Mouse (Mus musculus): ENCODE measurements around the gene Abhd6.
A peak's percentile ranks its signal among the peaks of the same experiment; 100 is the strongest.

The Abhd6 gene

DNA sequence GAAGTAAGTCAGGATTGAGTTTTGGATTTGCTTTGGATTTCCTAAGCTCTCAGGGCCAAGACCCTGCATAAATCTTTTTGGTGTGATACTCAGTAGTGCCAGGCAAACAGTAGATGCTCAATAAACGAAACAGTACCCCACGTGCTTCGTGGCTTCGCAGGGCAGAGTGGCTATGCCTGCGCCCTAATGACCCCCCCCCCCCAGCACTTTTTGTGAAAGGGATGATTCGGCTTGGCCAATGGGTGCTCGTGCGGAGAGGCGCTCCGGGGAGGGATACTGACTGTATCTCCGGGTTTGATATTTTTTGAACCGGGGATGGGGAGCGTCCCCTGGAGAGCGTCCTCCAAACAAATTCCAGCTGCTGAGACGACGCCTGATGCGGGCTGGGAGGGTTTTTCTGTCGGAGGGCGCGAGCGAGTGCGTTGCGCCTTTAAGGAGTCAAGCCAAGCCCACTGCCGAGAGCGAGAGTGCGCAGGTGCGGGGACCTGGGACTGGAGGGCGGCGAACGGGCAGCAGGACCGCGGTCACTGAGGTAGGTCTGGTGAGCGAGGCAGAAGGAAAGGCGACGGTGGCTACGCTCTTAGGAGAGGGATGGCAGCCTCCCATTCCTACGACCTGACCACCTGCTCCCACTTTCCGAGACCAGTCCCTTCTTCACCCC lies at the start of gene Abhd6:
Gene Abhd6, plus strand, starts transcription at position 471 of the 661 bp plus-strand sequence.
- DNase-seq (ENCODE audit: low spot score in 2 of 2): peak; percentile 87 to 88

GRCm38 (mm10) chr14:7954071-7954471 lies 48.6 kb upstream of the Abhd6 start:
- DNase-seq (ENCODE audit: low spot score in 2 of 2): no peak

- no peak for DNase-seq (ENCODE audit: low spot score in 2 of 2)
Measured at GRCm38 (mm10) chr14:7956427-7956826, 46.3 kb upstream of the Abhd6 start.

DNA sequence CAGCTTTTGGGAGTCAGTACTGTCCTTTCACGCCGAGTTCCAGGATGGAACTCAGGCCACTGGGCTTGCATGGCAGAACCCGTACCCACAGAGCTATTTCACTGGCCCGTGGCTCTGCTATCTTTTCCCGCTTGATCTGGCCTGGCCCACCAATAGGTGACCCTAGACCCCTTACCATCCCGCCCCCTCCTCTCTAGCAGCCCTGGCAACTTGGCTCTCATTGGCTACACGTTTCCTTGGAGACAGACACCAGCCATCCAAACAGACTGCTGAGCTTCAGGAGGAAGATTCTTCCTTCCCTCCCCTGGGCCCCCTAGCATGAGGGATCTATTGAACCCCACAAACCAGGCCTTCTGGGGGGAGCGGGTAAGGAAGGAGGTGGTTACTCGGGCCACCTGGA lies 45.7 kb upstream of the Abhd6 start, which contains the start of gene Gm45521:
Gene Gm45521, plus strand, starts transcription at position 240 of the 400 bp plus-strand sequence.
- DNase-seq (ENCODE audit: low spot score in 2 of 2): no peak

GRCm38 (mm10) chr14:7960616-7961015 lies 42.1 kb upstream of the Abhd6 start:
- DNase-seq (ENCODE audit: low spot score in 2 of 2): peak in 1 of 2 experiments; percentile 52

DNA sequence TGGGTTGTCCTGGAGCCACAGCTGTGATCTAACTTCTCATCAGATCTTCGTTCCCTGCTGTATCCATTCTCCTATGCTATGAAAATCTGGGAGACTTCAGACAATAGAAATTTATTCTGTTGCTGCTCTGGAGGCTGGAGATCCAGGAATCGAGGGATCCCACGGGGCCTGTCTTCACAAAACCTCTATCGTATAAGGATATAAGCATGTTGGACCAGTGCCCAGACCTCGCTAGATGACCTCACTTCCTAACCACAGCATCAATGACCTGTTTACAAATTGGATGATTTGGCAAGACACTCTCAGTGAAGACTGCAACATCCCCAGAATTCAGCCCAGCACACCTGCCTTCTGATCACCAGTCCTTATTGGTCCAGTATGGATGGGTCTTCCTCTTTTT lies 41.0 kb upstream of the Abhd6 start:
- DNase-seq (ENCODE audit: low spot score in 2 of 2): no peak

DNA sequence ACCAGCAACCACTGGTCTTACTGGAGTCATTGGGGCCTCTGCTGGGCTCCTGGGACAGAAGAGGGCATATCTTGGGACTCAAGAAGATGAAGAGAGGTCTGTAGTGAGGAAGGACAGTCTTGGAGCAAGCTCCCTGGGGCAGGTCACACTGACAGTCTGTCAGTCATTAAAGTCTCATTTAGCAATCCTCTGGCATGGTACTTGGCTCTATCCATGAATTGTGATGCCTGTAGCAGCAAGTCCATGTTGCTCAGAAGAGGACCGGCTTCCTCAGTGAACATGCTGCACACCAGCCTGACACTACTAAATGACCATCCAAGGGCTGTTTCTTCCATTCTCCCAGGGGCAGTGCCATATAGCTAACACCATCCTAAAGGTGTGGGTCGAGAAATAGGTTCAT lies 40.1 kb upstream of the Abhd6 start:
- DNase-seq (ENCODE audit: low spot score in 2 of 2): no peak

GRCm38 (mm10) chr14:7963160-7963559 lies 39.5 kb upstream of the Abhd6 start:
- no peak for DNase-seq (ENCODE audit: low spot score in 2 of 2)

DNA sequence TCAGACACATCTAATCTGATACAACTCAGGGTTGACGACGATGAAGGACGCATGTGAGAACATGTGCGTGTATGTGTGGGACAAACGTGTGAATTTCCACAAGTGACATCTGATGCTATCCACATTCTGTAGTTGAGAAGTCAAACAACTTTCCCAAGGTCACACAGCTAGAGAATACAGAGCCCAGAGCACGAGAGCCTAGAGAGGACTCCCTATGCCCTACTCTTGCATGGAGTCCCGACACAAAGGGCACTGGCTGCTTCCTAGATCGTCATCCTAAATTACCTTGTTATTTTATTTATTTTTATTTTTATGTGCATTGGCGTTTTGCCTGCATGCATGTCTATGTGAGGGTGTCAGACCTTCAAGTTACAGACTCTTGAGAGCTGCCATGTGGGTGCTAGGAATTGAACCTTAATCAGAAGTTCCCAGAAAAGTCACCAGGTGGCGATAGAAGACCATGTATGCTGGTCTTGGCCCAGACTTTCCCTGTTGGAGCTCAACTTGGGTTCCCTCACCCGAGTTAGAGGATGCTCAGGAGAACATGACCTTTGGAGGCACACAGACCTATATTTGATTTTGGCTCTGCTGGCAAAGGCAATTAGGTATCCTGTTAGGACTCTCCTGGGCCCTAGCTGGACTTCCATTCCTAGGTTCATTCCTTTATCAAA lies 38.3 kb upstream of the Abhd6 start:
- DNase-seq (ENCODE audit: low spot score in 2 of 2): peak; percentile 72 to 85

DNA sequence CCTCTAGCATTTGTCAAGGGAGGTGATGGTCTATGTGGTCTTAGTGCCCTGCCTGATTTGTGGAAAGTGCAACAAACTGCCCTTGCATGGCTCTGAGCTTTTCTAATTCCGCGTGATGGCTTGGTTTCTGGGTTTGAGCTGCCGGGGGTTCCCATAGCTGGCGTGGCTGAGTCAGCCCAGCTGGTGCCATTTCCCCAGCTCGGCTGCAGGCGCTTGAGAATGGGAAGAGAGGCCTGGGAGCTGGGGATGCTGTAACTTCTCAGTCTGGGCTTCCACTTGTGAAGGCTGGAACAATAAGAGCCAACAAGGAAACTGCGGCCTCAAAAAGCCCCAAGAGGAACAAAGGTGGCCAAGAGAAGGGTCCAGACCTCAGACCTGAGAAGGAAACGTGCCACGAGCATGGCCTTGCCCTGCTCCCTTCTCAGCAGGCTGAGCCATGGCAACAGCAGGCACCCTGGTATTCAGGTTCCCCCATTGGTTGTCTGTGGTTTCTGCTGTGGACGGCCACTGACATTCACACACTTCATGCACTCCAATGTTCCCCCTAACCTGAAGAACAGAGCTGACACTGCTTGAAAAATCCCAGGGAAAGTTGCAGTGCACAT lies 30.7 kb upstream of the Abhd6 start:
- no peak for DNase-seq (ENCODE audit: low spot score in 2 of 2)

DNA sequence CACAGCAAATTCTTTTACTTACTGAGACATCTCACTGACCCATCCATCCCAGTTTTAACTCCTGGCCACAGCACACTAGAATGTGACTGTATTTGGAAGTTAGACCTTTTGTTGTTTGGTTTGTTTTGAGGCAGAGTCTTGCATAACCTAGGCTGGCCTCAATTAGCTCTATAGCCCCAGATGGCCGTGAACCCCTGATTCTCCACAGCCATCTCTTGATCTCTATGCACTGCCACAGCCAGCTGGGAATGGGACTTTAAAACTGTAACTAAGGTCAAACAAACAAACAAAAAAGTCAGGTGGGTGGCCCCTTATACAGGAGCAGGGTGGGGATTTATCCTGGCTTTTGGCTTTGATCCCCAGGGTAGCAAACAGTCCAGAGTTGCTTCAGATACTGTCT lies 28.1 kb upstream of the Abhd6 start:
- DNase-seq (ENCODE audit: low spot score in 2 of 2): no peak

DNA sequence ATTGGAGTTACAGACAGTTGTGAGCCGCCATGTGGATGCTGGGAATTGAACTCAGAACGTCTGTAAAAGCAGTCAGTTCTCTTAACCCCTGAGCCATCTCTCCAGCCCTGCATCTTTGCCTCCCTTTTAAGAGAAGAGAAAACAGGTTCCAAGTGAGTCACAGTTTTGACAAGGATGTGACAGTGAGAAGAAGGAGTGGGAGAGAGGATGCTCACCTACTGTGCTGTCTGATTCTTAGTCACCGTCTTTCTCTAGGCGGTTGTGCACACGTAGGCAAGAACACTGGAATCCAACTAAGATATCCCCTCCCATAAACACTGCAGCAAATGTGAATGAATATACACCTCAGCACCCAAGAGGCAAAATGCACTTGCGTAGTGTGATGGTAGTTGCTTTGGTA lies 27.5 kb upstream of the Abhd6 start:
- no peak for DNase-seq (ENCODE audit: low spot score in 2 of 2)

DNA sequence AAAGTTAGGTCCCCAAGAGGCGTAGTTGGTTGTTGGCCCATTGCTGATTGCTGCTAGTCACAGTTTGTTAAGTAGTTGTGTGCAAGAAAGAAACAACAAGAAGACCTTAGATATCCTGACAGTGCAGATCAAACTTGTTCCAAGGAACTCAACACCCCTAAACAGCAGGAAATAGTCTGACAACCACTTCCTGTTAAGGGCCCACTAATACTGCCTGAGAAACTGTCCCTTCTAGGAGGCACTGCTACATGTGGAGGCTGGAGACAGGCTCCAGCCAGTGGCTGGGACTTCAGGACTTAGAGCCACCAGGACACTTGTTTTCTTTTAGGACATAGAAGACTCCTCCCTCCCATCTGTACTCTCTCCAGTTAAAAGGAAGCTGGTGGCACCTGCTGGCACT lies 25.2 kb upstream of the Abhd6 start:
- no peak for DNase-seq (ENCODE audit: low spot score in 2 of 2)

DNA sequence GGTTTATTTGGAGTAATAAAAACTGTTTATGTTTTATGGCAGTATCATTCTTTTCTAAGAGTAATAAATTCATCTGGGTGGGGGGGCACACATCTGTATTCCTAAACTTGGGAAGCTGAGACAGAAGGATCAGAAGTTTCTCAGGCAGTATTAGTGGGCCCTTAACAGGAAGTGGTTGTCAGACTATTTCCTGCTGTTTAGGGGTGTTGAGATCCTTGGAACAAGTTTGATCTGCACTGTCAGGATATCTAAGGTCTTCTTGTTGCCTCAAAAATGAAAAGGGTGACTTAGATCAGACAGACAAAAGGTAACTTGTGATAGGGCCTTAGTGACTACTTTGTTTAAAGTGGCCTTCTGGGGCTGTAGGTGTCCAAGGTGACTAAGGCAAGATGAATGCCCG lies 24.5 kb upstream of the Abhd6 start:
- DNase-seq (ENCODE audit: low spot score in 2 of 2): no peak

DNA sequence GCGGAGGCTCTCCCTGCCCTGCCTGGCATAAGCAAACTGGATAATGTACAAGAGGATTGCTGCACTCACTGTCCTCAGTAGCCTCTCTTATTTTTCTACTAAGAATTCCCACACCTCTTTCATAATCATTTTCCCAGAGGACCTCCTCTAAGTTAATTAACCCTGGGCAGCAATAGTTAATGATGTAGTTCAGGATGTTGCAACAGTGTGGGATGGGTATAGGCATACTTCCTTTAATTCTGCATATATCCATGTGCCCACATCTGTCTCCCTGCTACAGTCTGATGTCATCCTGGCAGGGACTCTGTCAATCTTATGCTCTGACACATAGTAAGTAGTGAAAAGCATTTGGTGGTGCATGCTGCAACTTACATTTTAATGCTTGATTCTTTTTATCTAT lies 21.5 kb upstream of the Abhd6 start:
- no peak for DNase-seq (ENCODE audit: low spot score in 2 of 2)

DNA sequence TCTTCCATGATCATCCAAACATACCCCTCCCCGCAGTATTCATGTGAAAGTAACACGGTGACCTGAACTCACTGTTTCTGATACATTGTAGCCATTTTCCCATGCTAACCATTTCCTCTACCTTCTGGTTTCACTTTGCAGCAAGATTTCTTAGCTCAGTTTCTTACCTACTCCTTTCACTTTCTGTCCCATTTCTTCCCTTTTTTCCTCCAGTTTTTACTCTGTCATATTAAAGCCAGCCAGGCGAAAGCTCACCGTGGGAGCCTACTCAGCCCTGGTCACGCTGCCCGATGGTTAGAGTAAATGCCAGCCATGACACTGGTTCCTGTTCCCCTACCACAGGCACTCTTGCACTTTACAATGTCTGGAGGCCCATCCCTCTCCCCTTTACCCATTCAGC lies 15.8 kb upstream of the Abhd6 start:
- DNase-seq (ENCODE audit: low spot score in 2 of 2): no peak

DNA sequence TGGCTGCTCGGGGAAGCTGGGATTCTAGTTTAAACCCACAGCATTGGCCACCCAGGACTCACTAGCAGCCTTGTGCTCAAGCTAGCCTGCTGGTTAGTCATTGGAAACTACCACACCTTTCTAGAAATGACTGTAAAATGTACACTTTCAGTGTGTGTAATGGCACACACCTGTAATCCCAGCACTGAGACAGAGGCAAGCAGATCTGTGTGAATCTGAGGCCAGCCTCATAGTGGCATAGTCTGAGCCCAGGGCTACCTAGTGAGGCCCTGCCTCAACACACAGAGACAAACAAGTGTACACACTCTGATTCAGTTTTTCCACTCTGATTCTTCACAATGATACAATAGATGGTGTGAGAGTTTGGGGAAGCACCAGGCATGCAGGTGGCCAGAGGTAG lies 13.3 kb upstream of the Abhd6 start:
- no peak for DNase-seq (ENCODE audit: low spot score in 2 of 2)

DNA sequence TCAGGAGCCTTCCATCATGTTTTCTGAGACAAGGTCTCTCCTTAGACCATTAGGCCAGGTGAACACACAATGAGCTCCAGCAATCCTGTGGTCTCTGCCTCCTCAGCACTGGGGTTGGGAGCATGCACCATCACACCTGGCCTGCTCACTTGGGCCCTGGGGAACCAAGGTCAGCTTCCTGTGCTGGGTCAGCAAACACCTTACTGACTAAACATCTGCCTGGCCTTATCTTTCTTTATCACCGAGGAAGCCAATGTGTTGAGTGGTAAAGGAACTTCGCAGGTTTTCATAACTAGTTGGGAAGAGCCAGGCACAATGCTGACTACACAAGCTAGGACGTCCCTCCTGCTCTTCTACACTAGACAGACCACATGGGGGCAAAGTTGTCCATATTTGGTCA lies 12.7 kb upstream of the Abhd6 start:
- DNase-seq (ENCODE audit: low spot score in 2 of 2): no peak

GRCm38 (mm10) chr14:7991108-7991776 lies 11.5 kb upstream of the Abhd6 start:
- DNase-seq (ENCODE audit: low spot score in 2 of 2): no peak

DNA sequence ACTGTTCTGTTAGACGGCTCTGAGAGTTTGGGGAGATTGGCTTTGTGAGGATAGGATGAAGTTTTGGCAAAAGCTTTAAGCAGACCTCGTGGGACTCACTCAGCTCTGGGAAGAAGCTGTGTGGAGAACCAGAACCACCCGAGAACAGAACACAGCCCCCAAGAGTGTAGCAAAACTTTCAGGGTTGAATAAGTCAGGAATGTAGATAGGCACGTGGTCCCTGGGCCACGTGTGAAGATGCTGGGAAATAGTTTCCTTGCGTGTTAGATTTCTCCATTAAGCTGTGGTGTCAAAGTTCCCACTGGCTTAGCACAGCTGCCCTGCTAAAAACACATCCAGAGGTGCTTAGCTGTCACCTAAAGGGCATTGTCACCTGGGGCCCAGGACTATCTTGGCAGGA lies 10.5 kb upstream of the Abhd6 start:
- no peak for DNase-seq (ENCODE audit: low spot score in 2 of 2)

DNA sequence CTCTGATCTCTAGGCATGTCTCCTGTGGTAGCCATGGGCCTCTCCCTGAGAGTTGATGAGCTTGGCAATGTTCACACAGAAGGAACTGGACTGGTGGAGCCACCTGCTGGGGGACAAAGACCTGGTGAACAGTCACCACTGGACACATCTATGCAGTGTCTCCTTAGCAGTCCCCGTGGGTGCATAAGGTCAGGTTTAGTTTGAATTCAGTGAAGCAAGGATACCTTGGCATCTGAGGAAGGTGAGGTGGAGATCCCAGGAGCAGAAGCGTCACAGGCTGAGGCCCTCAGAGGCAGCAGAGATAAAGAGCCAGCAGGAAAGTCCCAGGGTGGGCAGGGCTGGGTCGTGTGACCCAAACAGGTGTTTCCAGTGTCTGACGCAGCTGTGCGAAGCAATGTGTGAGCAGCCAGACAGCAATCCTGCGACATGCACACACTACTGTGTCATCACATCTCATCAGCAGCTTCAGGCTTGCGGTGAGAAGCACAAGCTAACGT lies 8.4 kb upstream of the Abhd6 start, which contains the start of gene Dnase1l3:
Gene Dnase1l3, minus strand, starts transcription at position 303 of the 497 bp plus-strand sequence.
- peak in 1 of 2 experiments; percentile 42 for DNase-seq (ENCODE audit: low spot score in 2 of 2)

DNA sequence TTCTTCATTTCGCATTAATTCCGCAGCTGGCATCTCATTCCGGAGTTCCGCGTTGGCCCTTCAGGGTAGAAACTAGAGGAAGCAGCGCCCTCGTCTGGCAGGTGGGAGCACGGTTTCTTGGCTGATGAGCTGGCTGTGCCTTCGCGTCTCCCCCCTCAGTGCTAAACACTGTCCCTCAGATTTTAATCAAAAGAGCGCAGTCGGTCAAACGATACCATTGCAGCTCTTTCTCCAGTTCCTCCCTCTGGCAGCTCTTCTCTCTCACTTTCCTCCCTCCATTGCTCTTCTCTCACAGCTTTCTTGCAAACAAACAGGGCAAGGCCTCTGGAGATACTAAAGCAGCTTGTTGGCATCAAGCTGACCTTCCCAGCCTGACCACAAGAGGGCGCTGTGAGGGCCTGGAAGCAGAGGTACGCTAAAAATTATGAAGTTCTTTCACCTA lies 5.4 kb upstream of the Abhd6 start:
- DNase-seq (ENCODE audit: low spot score in 2 of 2): peak; percentile 91 to 94

Data from frontal cortex, postnatal 36 days (tissue).